Mouse (Mus musculus) ES-Bruce4 (cell line): Measurements from ENCODE around the gene Neurog1.

Experiments used
- CTCF ChIP-seq: IDR thresholded peaks from one replicate; pipeline ENCODE4 v1.8.1; 2011; ENCODE audit warnings: low read depth, low read length
- POLR2A ChIP-seq: IDR thresholded peaks from one replicate; pipeline ENCODE4 v1.8.1; 2011; ENCODE audit warnings: low read length; ENCODE audit not compliant: insufficient read depth

- no peak for TF ChIP-seq POLR2A
- TF ChIP-seq CTCF: no peak
Observed at GRCm38 (mm10) chr13:56256716-56257299, 4.8 kb upstream of the Neurog1 start.
